Mouse (Mus musculus) naive thymus-derived CD4-positive, alpha-beta T cell, adult 2 months (primary cell): ENCODE data around the gene Gm29427.
"Not testable (repeated sequence)": the region's sequence is repeated elsewhere in the genome, so short reads cannot be mapped to it uniquely, and the experiment has no call there.

ENCODE experiments used
- DNase-seq: peaks from one replicate; pipeline ENCODE4 v3.0.0-alpha.2; 2011; ENCODE audit warnings: low read depth

Gene Gm29427

GRCm38 (mm10) chr1:130659641-130660040 lies 56.0 kb downstream of the Gm29427 start:
- DNase-seq, result not testable (repeated sequence)

GRCm38 (mm10) chr1:130644103-130644502 lies 71.5 kb downstream of the Gm29427 start:
- no peak for DNase-seq

- no peak for DNase-seq
These were observed 74.6 kb downstream of the Gm29427 start for GRCm38 (mm10) chr1:130640967-130641366.

- DNase-seq, result peak; percentile 91
These were observed 81.7 kb downstream of the Gm29427 start for GRCm38 (mm10) chr1:130633761-130634410.

- DNase-seq, result peak; percentile 34
These were observed 82.3 kb downstream of the Gm29427 start for GRCm38 (mm10) chr1:130633316-130633715.

GRCm38 (mm10) chr1:130629521-130629920 lies 86.1 kb downstream of the Gm29427 start, which contains the start of gene Zp3r:
Gene Zp3r, minus strand, starts transcription at chr1:130629621.
- DNase-seq, result peak; percentile 6
